Mouse (Mus musculus) urinary bladder, postnatal 10 days (tissue): Measurements from ENCODE around the gene Zfp511.

Experiments
- DNase-seq: peaks from one replicate; pipeline ENCODE4 v3.0.0; 2022; ENCODE audit warnings: low spot score

The Zfp511 gene

GRCm38 (mm10) chr7:140048361-140049114, 12.3 kb downstream of the Zfp511 start, which contains the start of gene Msx3:
Gene Msx3 (minus strand): TSS chr7:140049089.
- DNase-seq = no peak

GRCm38 (mm10) chr7:140049115-140049689, 13.0 kb downstream of the Zfp511 start:
- no peak for DNase-seq

GRCm38 (mm10) chr7:140054124-140054523, 17.9 kb downstream of the Zfp511 start:
- DNase-seq = no peak

- DNase-seq = no peak
These were observed 21.5 kb downstream of the Zfp511 start for GRCm38 (mm10) chr7:140057413-140058407.

- no peak for DNase-seq
These were observed 22.3 kb downstream of the Zfp511 start for GRCm38 (mm10) chr7:140058528-140058927.

- no peak for DNase-seq
These were observed 23.4 kb downstream of the Zfp511 start for GRCm38 (mm10) chr7:140059601-140060000.

GRCm38 (mm10) chr7:140060936-140061831, 25.0 kb downstream of the Zfp511 start:
- no peak for DNase-seq

GRCm38 (mm10) chr7:140061832-140062130, 25.6 kb downstream of the Zfp511 start:
- no peak for DNase-seq

- DNase-seq = no peak
These were observed 26.1 kb downstream of the Zfp511 start for GRCm38 (mm10) chr7:140062307-140062706.

GRCm38 (mm10) chr7:140063092-140063491, 26.9 kb downstream of the Zfp511 start:
- DNase-seq = no peak

- DNase-seq = no peak
These were observed 31.2 kb downstream of the Zfp511 start for GRCm38 (mm10) chr7:140067397-140067796.

GRCm38 (mm10) chr7:140070042-140070711, 34.0 kb downstream of the Zfp511 start:
- no peak for DNase-seq

GRCm38 (mm10) chr7:140077698-140078097, 41.5 kb downstream of the Zfp511 start:
- DNase-seq = no peak

GRCm38 (mm10) chr7:140078711-140079110, 42.5 kb downstream of the Zfp511 start:
- no peak for DNase-seq

- no peak for DNase-seq
These were observed 44.4 kb downstream of the Zfp511 start for GRCm38 (mm10) chr7:140080503-140081156.

- DNase-seq = no peak
These were observed 45.4 kb downstream of the Zfp511 start for GRCm38 (mm10) chr7:140081408-140082241.

GRCm38 (mm10) chr7:140082242-140082678, 46.1 kb downstream of the Zfp511 start, which contains the start of gene Caly:
Gene Caly (minus strand): TSS chr7:140082548.
- no peak for DNase-seq
